Mouse (Mus musculus) stomach, postnatal 0 days (tissue): Measurements from ENCODE around the gene Plekhg3.

Experiments
- CTCF ChIP-seq: IDR thresholded peaks from 2 replicates; pipeline ENCODE4 v1.5.1; 2016; ENCODE audit warnings: antibody characterized with exemption, low read depth, mild to moderate bottlenecking, moderate library complexity
- EP300 ChIP-seq: optimal IDR thresholded peaks from 2 replicates; pipeline ENCODE3; 2016; ENCODE audit warnings: antibody characterized with exemption

- no peak for TF ChIP-seq CTCF
- TF ChIP-seq EP300, result no peak
Observed at GRCm38 (mm10) chr12:76518000-76518399, 12.7 kb upstream of the Plekhg3 start.
